Mouse (Mus musculus): Measurements from ENCODE around the gene Thop1. TPM values are rescaled to one million over a fixed set of nuclear protein-coding genes. Genes with fewer than 3 reads are reported as not detected.

The Thop1 gene
- polyA plus RNA-seq, 1 experiment from 2014 or later: 102 TPM

Small RNA genes within 50 kb of the gene (microRNA-seq; reads per million reads assigned to microRNA genes)
- not detected for gene Mir5615-1
- not detected for gene Mir5615-2

Other genes starting within 250 kb of the Thop1 start
- gene Oaz1, start 243.4 kb upstream of the Thop1 start, polyA plus RNA-seq (2016; fragmentation: Nextera tagmentation; extraction: Ambion mirVana): 2,205 and 2,316 TPM in 2 replicates
- 1.3 and 1.6 TPM in 2 replicates for gene Lingo3, start 226.0 kb upstream of the Thop1 start, polyA plus RNA-seq (2016; fragmentation: Nextera tagmentation; extraction: Ambion mirVana)
- 364 TPM in 2 replicates for gene Lsm7, start 214.8 kb upstream of the Thop1 start, polyA plus RNA-seq (2016; fragmentation: Nextera tagmentation; extraction: Ambion mirVana)
- gene Sppl2b, start 214.8 kb upstream of the Thop1 start, polyA plus RNA-seq (2016; fragmentation: Nextera tagmentation; extraction: Ambion mirVana): 45.2 and 45.3 TPM in 2 replicates
- 0.06 and 0.10 TPM in 2 replicates for gene Tmprss9, start 198.2 kb upstream of the Thop1 start, polyA plus RNA-seq (2016; fragmentation: Nextera tagmentation; extraction: Ambion mirVana)
- 349 and 359 TPM in 2 replicates for gene Timm13, start 169.1 kb upstream of the Thop1 start, polyA plus RNA-seq (2016; fragmentation: Nextera tagmentation; extraction: Ambion mirVana)
- 82.7 and 83.1 TPM in 2 replicates for gene Lmnb2, start 151.8 kb upstream of the Thop1 start, polyA plus RNA-seq (2016; fragmentation: Nextera tagmentation; extraction: Ambion mirVana)
- 6.5 and 6.8 TPM in 2 replicates for gene Gadd45b, start 140.0 kb upstream of the Thop1 start, polyA plus RNA-seq (2016; fragmentation: Nextera tagmentation; extraction: Ambion mirVana)
- 6.5 and 6.7 TPM in 2 replicates for gene Gng7, start 55.1 kb upstream of the Thop1 start, polyA plus RNA-seq (2016; fragmentation: Nextera tagmentation; extraction: Ambion mirVana)
- 1.4 and 1.9 TPM in 2 replicates for gene Diras1, start 44.4 kb upstream of the Thop1 start, polyA plus RNA-seq (2016; fragmentation: Nextera tagmentation; extraction: Ambion mirVana)
- 14.0 and 16.9 TPM in 2 replicates for gene Slc39a3, start 32.6 kb upstream of the Thop1 start, polyA plus RNA-seq (2016; fragmentation: Nextera tagmentation; extraction: Ambion mirVana)
- 289 and 290 TPM in 2 replicates for gene Sgta, start 9.9 kb upstream of the Thop1 start, polyA plus RNA-seq (2016; fragmentation: Nextera tagmentation; extraction: Ambion mirVana)
- 0.60 TPM in 1 of 2 replicates, not detected in the other for gene Creb3l3, start 28.8 kb downstream of the Thop1 start, polyA plus RNA-seq (2016; fragmentation: Nextera tagmentation; extraction: Ambion mirVana)
- 222 and 225 TPM in 2 replicates for gene Map2k2, start 35.9 kb downstream of the Thop1 start, polyA plus RNA-seq (2016; fragmentation: Nextera tagmentation; extraction: Ambion mirVana)
- 10.4 and 11.7 TPM in 2 replicates for gene Zbtb7a, start 65.2 kb downstream of the Thop1 start, polyA plus RNA-seq (2016; fragmentation: Nextera tagmentation; extraction: Ambion mirVana)
- 62.2 and 66.3 TPM in 2 replicates for gene Pias4, start 97.9 kb downstream of the Thop1 start, polyA plus RNA-seq (2016; fragmentation: Nextera tagmentation; extraction: Ambion mirVana)
- gene Eef2, start 106.6 kb downstream of the Thop1 start, polyA plus RNA-seq (2016; fragmentation: Nextera tagmentation; extraction: Ambion mirVana): 564 and 572 TPM in 2 replicates
- gene Dapk3, start 113.0 kb downstream of the Thop1 start, polyA plus RNA-seq (2016; fragmentation: Nextera tagmentation; extraction: Ambion mirVana): 51.5 and 53.2 TPM in 2 replicates
- not detected in 2 replicates for gene 4930442H23Rik, start 113.8 kb downstream of the Thop1 start, polyA plus RNA-seq (2016; fragmentation: Nextera tagmentation; extraction: Ambion mirVana)
- not detected in 2 replicates for gene Nmrk2, start 132.0 kb downstream of the Thop1 start, polyA plus RNA-seq (2016; fragmentation: Nextera tagmentation; extraction: Ambion mirVana)
- 2.5 and 3.6 TPM in 2 replicates for gene Atcay, start 160.8 kb downstream of the Thop1 start, polyA plus RNA-seq (2016; fragmentation: Nextera tagmentation; extraction: Ambion mirVana)
- gene Zfr2, start 163.1 kb downstream of the Thop1 start, polyA plus RNA-seq (2016; fragmentation: Nextera tagmentation; extraction: Ambion mirVana): 3.5 and 4.6 TPM in 2 replicates
- gene Matk, start 182.9 kb downstream of the Thop1 start, polyA plus RNA-seq (2016; fragmentation: Nextera tagmentation; extraction: Ambion mirVana): 3.6 and 3.7 TPM in 2 replicates
- gene Mrpl54, start 196.9 kb downstream of the Thop1 start, polyA plus RNA-seq (2016; fragmentation: Nextera tagmentation; extraction: Ambion mirVana): 223 and 237 TPM in 2 replicates
- gene Apba3, start 196.9 kb downstream of the Thop1 start, polyA plus RNA-seq (2016; fragmentation: Nextera tagmentation; extraction: Ambion mirVana): 57.2 and 57.5 TPM in 2 replicates
- 8.9 and 9.0 TPM in 2 replicates for gene Tjp3, start 221.5 kb downstream of the Thop1 start, polyA plus RNA-seq (2016; fragmentation: Nextera tagmentation; extraction: Ambion mirVana)
- gene Pip5k1c, start 222.9 kb downstream of the Thop1 start, polyA plus RNA-seq (2016; fragmentation: Nextera tagmentation; extraction: Ambion mirVana): 72.2 and 72.4 TPM in 2 replicates

Measured in embryonic facial prominence, embryonic 10.5 days (tissue).